Mouse (Mus musculus) ES-E14 (cell line): ENCODE measurements at regions not wholly inside any gene's neighbourhood (a gene's known extent, or its start where the extent isn't known, plus 50 kb on each side); places are given as distances from the start of the nearest gene placed in this dataset.
"Not testable (repeated sequence)": the region's sequence is repeated elsewhere in the genome, so short reads cannot be mapped to it uniquely, and the experiment has no call there.

Source experiments
- DNase-seq: peaks from one replicate; pipeline ENCODE4 v3.0.0-alpha.2; 2013; ENCODE audit warnings: low read depth, low spot score
- H3K27ac ChIP-seq: 2 replicates; pipeline ENCODE4 v1.5.1; 2012; ENCODE audit warnings: low read depth, mild to moderate bottlenecking, low read length, moderate library complexity, mixed read lengths; ENCODE audit not compliant: poor library complexity, insufficient read depth, severe bottlenecking
- H3K36me3 ChIP-seq: 2 replicates; pipeline ENCODE4 v1.6.1; 2012; ENCODE audit warnings: mild to moderate bottlenecking, low read length, moderate library complexity, mixed read lengths; ENCODE audit not compliant: control insufficient read depth, poor library complexity, insufficient read depth, severe bottlenecking
- H3K4me1 ChIP-seq, 2 experiments: fragments of 150-350 bp in 1 of 2; sonication (generic) in 1 of 2; 2 replicates each; pipeline ENCODE4 v1.6.1; 2012; ENCODE audit warnings: low read length in 2 of 2, mild to moderate bottlenecking in 1 of 2, mixed read lengths in 1 of 2; ENCODE audit not compliant: control insufficient read depth in 2 of 2, insufficient read depth in 2 of 2, poor library complexity in 1 of 2
- H3K4me3 ChIP-seq, 2 experiments: fragments of 150-350 bp in 1 of 2; sonication (generic) in 1 of 2; 2 replicates each; pipeline ENCODE4 v1.5.1; 2012; ENCODE audit warnings: low read length in 2 of 2, low read depth in 1 of 2, mild to moderate bottlenecking in 1 of 2, mixed read lengths in 1 of 2; ENCODE audit not compliant: insufficient read depth in 1 of 2, poor library complexity in 1 of 2, severe bottlenecking in 1 of 2
- H3K9ac ChIP-seq: 2 replicates; pipeline ENCODE4 v1.6.1; 2012; ENCODE audit warnings: low read depth, mild to moderate bottlenecking, low read length, mixed read lengths; ENCODE audit not compliant: poor library complexity, insufficient read depth, severe bottlenecking
- H3K9me3 ChIP-seq: fragments of 150-350 bp; sonication (generic); 2 replicates; pipeline ENCODE4 v1.6.1; 2012; ENCODE audit warnings: low read depth, mild to moderate bottlenecking, low read length; ENCODE audit not compliant: control insufficient read depth, insufficient read depth
- CHD2 ChIP-seq: IDR thresholded peaks from 2 replicates; pipeline ENCODE4 v1.6.1; 2014; ENCODE audit warnings: mild to moderate bottlenecking, low read depth, low read length, inconsistent platforms
- HCFC1 ChIP-seq: IDR thresholded peaks from 2 replicates; pipeline ENCODE4 v1.6.1; 2012; ENCODE audit warnings: low read length, inconsistent platforms, borderline replicate concordance; ENCODE audit not compliant: insufficient read depth
- MAFK ChIP-seq: IDR thresholded peaks from 2 replicates; pipeline ENCODE4 v1.6.1; 2014; ENCODE audit warnings: mild to moderate bottlenecking, low read depth, low read length, inconsistent platforms; ENCODE audit not compliant: insufficient read depth
- ZC3H11A ChIP-seq: IDR thresholded peaks from 2 replicates; pipeline ENCODE4 v1.6.1; 2012; ENCODE audit warnings: low read depth, mild to moderate bottlenecking, inconsistent platforms, low read length, borderline replicate concordance
- ZNF384 ChIP-seq: IDR thresholded peaks from 2 replicates; pipeline ENCODE4 v1.6.1; 2012; ENCODE audit warnings: low read depth, low read length, inconsistent platforms
- in situ Hi-C, 2 experiments: fragments of 600-800 bp; cut with MboI; formaldehyde crosslinking; loops; one replicate each; pipeline ENCODE4 v1.15.1; 2025; ENCODE audit warnings: low sequenced_read_pairs in 2 of 2, inconsistent platforms in 1 of 2; ENCODE audit not compliant: unreplicated experiment in 2 of 2

DNA sequence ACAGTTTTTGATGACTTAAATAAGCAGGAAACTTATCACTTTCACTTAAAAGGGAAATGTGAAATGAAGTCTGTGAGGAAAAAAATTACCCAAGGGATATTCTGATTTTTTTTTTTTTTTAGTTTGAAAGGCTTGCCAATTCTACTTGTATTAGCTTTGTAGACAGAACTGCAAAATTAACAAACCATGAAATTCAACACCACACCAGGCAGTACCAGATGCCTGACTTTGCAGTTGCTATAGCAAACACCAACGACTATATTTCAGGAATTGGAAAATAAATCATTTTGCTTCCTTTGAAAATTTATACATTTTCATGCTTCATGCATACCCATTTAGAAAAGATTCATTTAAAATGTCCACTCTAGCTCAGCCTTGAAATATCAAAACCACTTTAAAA is 1206.6 kb downstream of the Grik2 start:
- Histone ChIP-seq H3K9ac (no peak overlapping the region), H3K9me3 (no peaks in the 10 kb centered on the region), H3K4me3 (no peak overlapping the region), H3K4me1 (no peaks in the 10 kb centered on the region), H3K36me3 (no peaks in the 10 kb centered on the region), H3K27ac (no peak overlapping the region)
- no peak for TF ChIP-seq MAFK
- no peak for TF ChIP-seq CHD2
- TF ChIP-seq ZNF384 = no peak
- TF ChIP-seq ZC3H11A = no peak
- no peak for TF ChIP-seq HCFC1
- no peak for DNase-seq
- in situ Hi-C loops = no loop called here

DNA sequence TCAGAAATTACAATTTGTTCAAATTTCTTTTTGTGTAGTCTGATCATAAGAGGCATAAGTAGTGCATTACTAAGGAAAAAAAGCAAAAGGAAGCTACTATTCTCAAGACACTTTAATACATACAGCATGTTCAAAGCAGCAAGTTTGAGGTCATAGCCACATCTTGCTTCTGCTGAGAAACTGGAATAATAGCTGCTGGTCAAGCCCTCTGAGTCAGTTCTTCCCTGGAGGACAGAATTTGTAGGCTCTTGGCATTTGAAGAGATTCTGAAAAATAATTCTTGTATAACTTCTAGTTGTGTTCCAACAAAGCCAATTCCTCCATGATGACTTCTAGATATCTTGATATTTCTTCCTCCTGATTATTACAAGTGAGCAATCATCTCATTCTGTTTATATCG is 1207.5 kb downstream of the Grik2 start:
- Histone ChIP-seq H3K9ac (no peak overlapping the region), H3K36me3 (no peaks in the 10 kb centered on the region), H3K4me1 (no peaks in the 10 kb centered on the region), H3K4me3 (no peak overlapping the region), H3K27ac (no peak overlapping the region), H3K9me3 (no peaks in the 10 kb centered on the region)
- in situ Hi-C loops = no loop called here
- no peak for DNase-seq
- no peak for TF ChIP-seq HCFC1
- TF ChIP-seq ZC3H11A = no peak
- no peak for TF ChIP-seq CHD2
- no peak for TF ChIP-seq ZNF384

DNA sequence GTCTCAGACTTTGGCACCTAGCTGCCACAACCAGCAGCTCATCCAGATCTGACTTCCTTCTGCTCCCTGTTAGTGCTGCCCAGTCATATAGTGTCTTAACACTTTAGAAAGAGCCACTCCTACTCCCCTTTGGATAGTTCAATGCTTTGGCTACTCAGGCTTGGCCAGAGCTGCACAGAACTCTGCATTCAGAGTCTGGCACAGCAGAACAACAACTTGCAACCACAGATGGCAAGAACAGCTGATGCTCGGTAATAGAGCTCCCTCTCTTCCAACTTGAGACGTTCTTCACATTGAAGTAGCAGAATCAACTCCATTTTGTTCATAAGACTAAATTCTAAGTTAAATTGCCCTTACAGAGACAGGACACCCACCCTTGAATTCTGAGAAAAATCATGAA is 1216.0 kb downstream of the Grik2 start:
- Histone ChIP-seq H3K27ac (no peak overlapping the region), H3K9ac (no peak overlapping the region), H3K4me1 (no peaks in the 10 kb centered on the region), H3K36me3 (no peaks in the 10 kb centered on the region), H3K4me3 (no peak overlapping the region), H3K9me3 (no peaks in the 10 kb centered on the region)
- no peak for TF ChIP-seq HCFC1
- no peak for TF ChIP-seq ZC3H11A
- no peak for TF ChIP-seq ZNF384
- no peak for TF ChIP-seq MAFK
- TF ChIP-seq CHD2 = no peak
- DNase-seq = no peak
- in situ Hi-C loops = no loop called here

DNA sequence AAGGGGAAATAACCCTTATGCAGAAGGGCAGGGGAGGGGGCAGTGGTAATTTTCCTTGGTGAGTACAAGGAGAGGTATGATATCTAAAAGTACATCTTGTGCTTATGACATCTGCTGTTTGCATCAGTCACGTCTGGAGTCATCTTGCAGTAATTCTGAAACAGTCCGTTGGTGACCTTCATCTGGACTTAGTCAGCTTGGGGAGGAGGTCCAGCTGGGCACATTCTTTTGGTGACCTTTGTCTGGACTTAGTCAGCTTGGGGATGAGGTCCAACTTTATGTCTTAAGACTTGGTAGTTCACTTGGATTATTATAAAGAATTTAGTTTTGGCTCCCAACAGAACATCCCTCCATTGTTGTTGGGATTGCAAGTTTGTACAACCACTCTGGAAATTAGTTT is 1238.8 kb downstream of the Grik2 start:
- H3K9ac ChIP-seq, H3K36me3 ChIP-seq, H3K9me3 ChIP-seq, H3K27ac ChIP-seq, H3K4me3 ChIP-seq, in situ Hi-C loops, DNase-seq, H3K4me1 ChIP-seq: not testable (repeated sequence)

DNA sequence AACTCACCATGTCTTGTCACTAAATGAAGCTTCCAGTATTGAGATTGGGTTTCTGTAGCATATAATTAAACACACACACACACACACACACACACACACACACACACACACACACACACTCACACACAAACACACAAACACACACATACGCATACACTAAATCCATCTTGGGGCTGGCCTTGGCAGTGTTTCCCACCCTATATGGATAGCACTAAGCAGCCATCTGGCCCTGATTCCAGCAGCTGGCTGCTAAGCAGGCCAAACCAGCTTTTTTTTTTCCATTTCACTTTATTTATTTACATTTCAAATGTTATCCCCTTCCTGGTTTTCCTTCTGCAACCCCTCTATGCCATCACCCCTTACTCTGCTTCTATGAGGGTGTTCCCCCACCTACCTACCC is 1266.3 kb downstream of the Grik2 start:
- in situ Hi-C loops = no loop called here
- no peaks in the 10 kb centered on the region for H3K4me1 ChIP-seq
- no peaks in the 10 kb centered on the region for H3K9me3 ChIP-seq
- no peak overlapping the region for H3K4me3 ChIP-seq
- H3K27ac ChIP-seq = no peak overlapping the region
- TF ChIP-seq MAFK (no peak), ZNF384 (no peak), CHD2 (no peak), ZC3H11A (no peak), HCFC1 (no peak)
- DNase-seq = no peak
- H3K9ac ChIP-seq = no peak overlapping the region
- no peaks in the 10 kb centered on the region for H3K36me3 ChIP-seq
